Mouse (Mus musculus) lung, postnatal 25 days (tissue): ENCODE data around the gene Slc35g3.
"Not testable (repeated sequence)": the region's sequence is repeated elsewhere in the genome, so short reads cannot be mapped to it uniquely, and the experiment has no call there.

Source experiments
- DNase-seq: peaks from one replicate; pipeline ENCODE4 v3.0.0; 2022; ENCODE audit warnings: low spot score

Slc35g3 gene

GRCm38 (mm10) chr11:69754701-69755100 is 7.1 kb downstream of the Slc35g3 start:
- peak; percentile 72 for DNase-seq

- no peak for DNase-seq
Measured at GRCm38 (mm10) chr11:69754233-69754632, 7.5 kb downstream of the Slc35g3 start.

- DNase-seq: no peak
Measured at GRCm38 (mm10) chr11:69752686-69753085, 9.1 kb downstream of the Slc35g3 start.

GRCm38 (mm10) chr11:69751635-69752034 is 10.1 kb downstream of the Slc35g3 start:
- no peak for DNase-seq

GRCm38 (mm10) chr11:69731408-69731807 is 30.4 kb downstream of the Slc35g3 start:
- not testable (repeated sequence) for DNase-seq

GRCm38 (mm10) chr11:69729063-69729462 is 32.7 kb downstream of the Slc35g3 start:
- DNase-seq: peak; percentile 64

GRCm38 (mm10) chr11:69725951-69726350 is 35.8 kb downstream of the Slc35g3 start:
- no peak for DNase-seq

- no peak for DNase-seq
Measured at GRCm38 (mm10) chr11:69723074-69723473, 38.7 kb downstream of the Slc35g3 start.

GRCm38 (mm10) chr11:69720852-69721251 is 40.9 kb downstream of the Slc35g3 start:
- peak; percentile 51 for DNase-seq

- no peak for DNase-seq
Measured at GRCm38 (mm10) chr11:69719423-69719822, 42.3 kb downstream of the Slc35g3 start.

GRCm38 (mm10) chr11:69718661-69719060 is 43.1 kb downstream of the Slc35g3 start:
- DNase-seq: no peak

- DNase-seq: no peak
Measured at GRCm38 (mm10) chr11:69716953-69717352, 44.8 kb downstream of the Slc35g3 start.

GRCm38 (mm10) chr11:69715929-69716328 is 45.8 kb downstream of the Slc35g3 start:
- peak; percentile 71 for DNase-seq

- DNase-seq: peak; percentile 29
Measured at GRCm38 (mm10) chr11:69715482-69715881, 46.3 kb downstream of the Slc35g3 start.

GRCm38 (mm10) chr11:69714636-69715329 is 47.0 kb downstream of the Slc35g3 start:
- no peak for DNase-seq

- no peak for DNase-seq
Measured at GRCm38 (mm10) chr11:69712954-69713672, 48.7 kb downstream of the Slc35g3 start.

GRCm38 (mm10) chr11:69711082-69711481 is 50.7 kb downstream of the Slc35g3 start:
- DNase-seq: no peak

GRCm38 (mm10) chr11:69710470-69710869 is 51.3 kb downstream of the Slc35g3 start:
- DNase-seq: no peak
